8 mouse cellular contexts compared by ENCODE assay signal in genomic region chr8:13411597-13411996, GRCm38 (mm10). TPM values are rescaled to one million over a fixed set of nuclear protein-coding genes. Genes with fewer than 3 reads are reported as not detected.
DNase-seq lines count a peak whose midpoint lies in the region; ATAC-seq and TF ChIP-seq lines count a peak whose summit lies in the region.

No protein-coding gene starts in this region.

- peak; percentile 55 to 73 for DNase-seq in heart, adult 18-20 months
- peak; percentile 87 for DNase-seq in adipocyte (ENCODE audit: low spot score)
- DNase-seq in heart, postnatal 10 days = peak; percentile 60 to 80
- peak; percentile 59 to 75 for DNase-seq in layer of hippocampus, postnatal 14 days (ENCODE audit: low spot score in 2 of 2)
- DNase-seq in spleen, adult 2 months (ENCODE audit: low read depth in 1 of 2, low spot score in 2 of 2) = peak; percentile 12 to 38

- H3K4me3 ChIP-seq in heart, embryonic 11.5 days (ENCODE audit: low read depth, low read length) = no peak overlapping the region
- no peak overlapping the region for H3K4me3 ChIP-seq in cortical plate, adult 2 months (ENCODE audit: insufficient read depth, low read length)
- no peak overlapping the region for H3K4me3 ChIP-seq in spleen, adult 2 months (ENCODE audit: extremely low read depth, insufficient read depth, insufficient read length)

- H3K9me3 ChIP-seq in heart, embryonic 11.5 days (replicated peaks; ENCODE audit: control insufficient read depth, low read length) = no peaks in the 10 kb centered on the region

- H3K27me3 ChIP-seq in heart, embryonic 11.5 days (ENCODE audit: control insufficient read depth, insufficient read depth, low read length) = peaks cover 5% of the 10 kb centered on the region; the same call in 1 of the 2 replicates
- no peaks in the 10 kb centered on the region for H3K27me3 ChIP-seq in spleen, adult 2 months (ENCODE audit: control insufficient read depth, insufficient read depth, low read length)

- H3K4me1 ChIP-seq in heart, embryonic 11.5 days (ENCODE audit: control insufficient read depth, insufficient read depth, low read length) = no peaks in the 10 kb centered on the region
- no peaks in the 10 kb centered on the region for H3K4me1 ChIP-seq in cortical plate, adult 2 months (ENCODE audit: control insufficient read depth, insufficient read depth, low read length)
- no peaks in the 10 kb centered on the region for H3K4me1 ChIP-seq in spleen, adult 2 months (ENCODE audit: control insufficient read depth, insufficient read depth, insufficient read length)

- H3K36me3 ChIP-seq in heart, embryonic 11.5 days (ENCODE audit: control insufficient read depth, insufficient read depth, low read length) = no peaks in the 10 kb centered on the region
- no peaks in the 10 kb centered on the region for H3K36me3 ChIP-seq in spleen, adult 2 months (ENCODE audit: control insufficient read depth, insufficient read depth, low read length)

- H3K9ac ChIP-seq in heart, embryonic 11.5 days (ENCODE audit: low read depth, low read length) = no peak overlapping the region

- H3K4me2 ChIP-seq in heart, embryonic 11.5 days = no peak overlapping the region

- intact Hi-C loops in heart, postnatal 10 days (cut with DNase I) = loop anchor here (1.0 kb wide), 1 partner anchor 51 kb away; no protein-coding TSS in a partner anchor

- no peak for TF ChIP-seq POLR2A in cortical plate, adult 2 months (IDR thresholded peaks at IDR 0.05; ENCODE audit: extremely low read depth, insufficient read depth, low read length)
- TF ChIP-seq POLR2A in spleen, adult 2 months (IDR thresholded peaks at IDR 0.05; ENCODE audit: low read depth, low read length) = no peak

- peak; percentile 92 for TF ChIP-seq CTCF in cortical plate, adult 2 months (IDR thresholded peaks at IDR 0.05; ENCODE audit: extremely low read depth, insufficient read depth, low read length)
- TF ChIP-seq CTCF in spleen, adult 2 months (IDR thresholded peaks at IDR 0.05; ENCODE audit: extremely low read depth, insufficient read depth, insufficient read length, insufficient replicate concordance) = peak; percentile 74; the same call in 1 of the 2 replicates

- WGBS in heart, embryonic 11.5 days (ENCODE audit: insufficient replicate concordance) = 29% methylated on average over 6 of the region's 6 CpGs
- 20% methylated on average over 6 of the region's 6 CpGs for WGBS in spleen, adult 2 months

- no peak overlapping the region for H3K27ac ChIP-seq in heart, embryonic 11.5 days (ENCODE audit: low read depth, low read length)
- H3K27ac ChIP-seq in cortical plate, adult 2 months (ENCODE audit: insufficient read depth, low read length) = no peak overlapping the region
- H3K27ac ChIP-seq in spleen, adult 2 months (ENCODE audit: insufficient read depth, low read length) = no peak overlapping the region

- ATAC-seq in heart, embryonic 11.5 days (replicated peaks; ENCODE audit: insufficient number of reproducible peaks, low FRiP score, low TSS enrichment) = no peak
- 0 out of 2 replicates have a peak, but pooled peaks have one; percentile 54 for ATAC-seq in megakaryocyte-erythroid progenitor cell, adult 5-6 weeks (replicated peaks; ENCODE audit: low FRiP score, low TSS enrichment, poor library complexity, severe bottlenecking)

RNA-seq across cellular contexts. Expression of gene Grk1, which starts 6.7 kb away (rescaled TPM):
- total RNA-seq in heart, adult 18-20 months (2021) = not detected
- polyA plus RNA-seq in heart, embryonic 11.5 days (2014; fragmentation: Nextera tagmentation; extraction: Ambion mirVana) = 0.04 and 0.06 TPM in 2 replicates
- polyA plus RNA-seq in cortical plate, adult 2 months (2012; rRNA removed) = 0.02 TPM in 1 of 2 replicates, not detected in the other
- under 1 TPM in 1 of 2 experiments, not detected in 1; 0.05 TPM for total RNA-seq in heart, postnatal 10 days (2021)
- not detected for total RNA-seq in layer of hippocampus, postnatal 14 days (2021)
- total RNA-seq in megakaryocyte-erythroid progenitor cell, adult 5-6 weeks (2014; fragmentation: Nextera tagmentation) = 0.25 TPM in 1 of 2 replicates, not detected in the other
- total RNA-seq in megakaryocyte-erythroid progenitor cell, adult 5-6 weeks (2017) = not detected in 2 replicates
- not detected in 2 replicates for polyA plus RNA-seq in spleen, adult 2 months (2012; rRNA removed)

RNA-seq across cellular contexts. Expression of gene Atp4b, which starts 15.0 kb away (rescaled TPM):
- under 1 TPM in 1 of 2 experiments, not detected in 1; 0.44 TPM for total RNA-seq in heart, adult 18-20 months (2021)
- 0.21 TPM in 1 of 2 replicates, not detected in the other for polyA plus RNA-seq in heart, embryonic 11.5 days (2014; fragmentation: Nextera tagmentation; extraction: Ambion mirVana)
- not detected in 2 replicates for polyA plus RNA-seq in cortical plate, adult 2 months (2012; rRNA removed)
- not detected for total RNA-seq in heart, postnatal 10 days (2021)
- not detected for total RNA-seq in layer of hippocampus, postnatal 14 days (2021)
- total RNA-seq in megakaryocyte-erythroid progenitor cell, adult 5-6 weeks (2014; fragmentation: Nextera tagmentation) = 0.96 and 1.4 TPM in 2 replicates
- 0.80 and 1.1 TPM in 2 replicates for total RNA-seq in megakaryocyte-erythroid progenitor cell, adult 5-6 weeks (2017)
- 0.06 and 0.08 TPM in 2 replicates for polyA plus RNA-seq in spleen, adult 2 months (2012; rRNA removed)

RNA-seq across cellular contexts. Expression of gene Tmem255b, which starts 23.4 kb away (rescaled TPM):
- 1 to 10 TPM; 5.4 to 6.7 TPM for total RNA-seq in heart, adult 18-20 months (2021)
- polyA plus RNA-seq in heart, embryonic 11.5 days (2014; fragmentation: Nextera tagmentation; extraction: Ambion mirVana) = 0.25 and 0.33 TPM in 2 replicates
- 3.7 and 4.0 TPM in 2 replicates for polyA plus RNA-seq in cortical plate, adult 2 months (2012; rRNA removed)
- total RNA-seq in heart, postnatal 10 days (2021) = 10 to 100 TPM; 13.5 to 18.8 TPM
- 1 to 10 TPM; 7.3 to 8.4 TPM for total RNA-seq in layer of hippocampus, postnatal 14 days (2021)
- total RNA-seq in megakaryocyte-erythroid progenitor cell, adult 5-6 weeks (2014; fragmentation: Nextera tagmentation) = not detected in 2 replicates
- total RNA-seq in megakaryocyte-erythroid progenitor cell, adult 5-6 weeks (2017) = not detected in 2 replicates
- 1.1 and 1.3 TPM in 2 replicates for polyA plus RNA-seq in spleen, adult 2 months (2012; rRNA removed)

Comparison
In these comparisons a context has a peak if more than half of its experiments do, and no peak if none do; other contexts are left out.
1. DNase-seq: peak in every context shown above with its lines; median percentile 87 in adipocyte; 70 in heart, postnatal 10 days; 67 in layer of hippocampus, postnatal 14 days; 64 in heart, adult 18-20 months; 25 in spleen, adult 2 months.
2. RNA of gene Tmem255b, which starts 23.4 kb away (total RNA-seq): 13.5 to 18.8 TPM in heart, postnatal 10 days, 7.3 to 8.4 TPM in layer of hippocampus, postnatal 14 days and 5.4 to 6.7 TPM in heart, adult 18-20 months; not detected in megakaryocyte-erythroid progenitor cell, adult 5-6 weeks; every median in the first group is over 4 times any median in the second.